Mouse (Mus musculus) intestine, embryonic 16.5 days (tissue): ENCODE measurements at regions not wholly inside any gene's neighbourhood (a gene's known extent, or its start where the extent isn't known, plus 50 kb on each side); places are given as distances from the start of the nearest gene placed in this dataset.
"Not testable (repeated sequence)": the region's sequence is repeated elsewhere in the genome, so short reads cannot be mapped to it uniquely, and the experiment has no call there.

Source experiments
- ATAC-seq: fragments of 200-750 bp; cut with Nextera tagmentation; 2 replicates; pipeline ENCODE4 v1.8.0; 2017; ENCODE audit warnings: moderate TSS enrichment, moderate library complexity
- H3K27ac ChIP-seq: fragments of 300-500 bp; sonication (generic); 2 replicates; pipeline ENCODE4 v1.5.1; 2014; ENCODE audit warnings: mild to moderate bottlenecking, low read length
- H3K27me3 ChIP-seq: fragments of 300-500 bp; sonication (generic); replicated peaks from 2 replicates; pipeline ENCODE4 v1.6.1; 2014; ENCODE audit warnings: low read length, control low read depth, mixed read lengths; ENCODE audit not compliant: control insufficient read depth, insufficient read depth
- H3K36me3 ChIP-seq: fragments of 300-500 bp; sonication (generic); 2 replicates; pipeline ENCODE4 v1.6.1; 2014; ENCODE audit warnings: low read length, control low read depth; ENCODE audit not compliant: control insufficient read depth, insufficient read depth
- H3K4me1 ChIP-seq: fragments of 300-500 bp; sonication (generic); 2 replicates; pipeline ENCODE4 v1.6.1; 2014; ENCODE audit warnings: low read length, control low read depth, mixed read lengths; ENCODE audit not compliant: control insufficient read depth, insufficient read depth
- H3K4me2 ChIP-seq: fragments of 300-500 bp; sonication (generic); 2 replicates; pipeline ENCODE4 v1.6.1; 2014; ENCODE audit warnings: low read depth, low read length, control low read depth
- H3K4me3 ChIP-seq: fragments of 300-500 bp; sonication (generic); 2 replicates; pipeline ENCODE4 v1.5.1; 2014; ENCODE audit warnings: mild to moderate bottlenecking, low read length
- H3K9ac ChIP-seq: fragments of 300-500 bp; sonication (generic); 2 replicates; pipeline ENCODE4 v1.6.1; 2014; ENCODE audit warnings: low read depth, low read length
- H3K9me3 ChIP-seq: fragments of 300-500 bp; sonication (generic); 2 replicates; pipeline ENCODE4 v1.6.1; 2016; ENCODE audit warnings: low read length, control low read depth; ENCODE audit not compliant: control insufficient read depth
- WGBS: fragments of 180-500 bp; shearing (Covaris S2); extraction: QIAGEN DNeasy Blood & Tissue Kit; methylation state at CpG from one replicate; pipeline ENCODE4 v1.1.7; 2014; 5-methylcytosine and 5-hydroxymethylcytosine counted together

GRCm38 (mm10) chr7:111858291-111858690 lies 78.5 kb upstream of the Galnt18 start:
- not testable (repeated sequence) for H3K9ac ChIP-seq, H3K4me1 ChIP-seq, H3K4me3 ChIP-seq, H3K4me2 ChIP-seq, H3K9me3 ChIP-seq, ATAC-seq, H3K27ac ChIP-seq, H3K27me3 ChIP-seq, H3K36me3 ChIP-seq
- 87% methylated on average over 8 of the region's 8 CpGs for WGBS

- Histone ChIP-seq H3K4me1 (no peaks in the 10 kb centered on the region), H3K9ac (no peak overlapping the region), H3K36me3 (no peaks in the 10 kb centered on the region), H3K27me3 (no peaks in the 10 kb centered on the region), H3K27ac (no peak overlapping the region), H3K4me2 (no peak overlapping the region), H3K4me3 (no peak overlapping the region), H3K9me3 (no peaks in the 10 kb centered on the region)
- WGBS: 58% methylated on average over 5 of the region's 5 CpGs
- no peak for ATAC-seq
Measured at GRCm38 (mm10) chr7:111856977-111857376, 77.2 kb upstream of the Galnt18 start.

GRCm38 (mm10) chr7:111855309-111855708 lies 75.5 kb upstream of the Galnt18 start:
- Histone ChIP-seq H3K9me3 (no peaks in the 10 kb centered on the region), H3K27me3 (no peaks in the 10 kb centered on the region), H3K27ac (no peak overlapping the region), H3K4me2 (no peak overlapping the region), H3K9ac (no peak overlapping the region), H3K4me1 (no peaks in the 10 kb centered on the region), H3K4me3 (no peak overlapping the region), H3K36me3 (no peaks in the 10 kb centered on the region)
- ATAC-seq: no peak
- WGBS: 72% methylated on average over 3 of the region's 3 CpGs

GRCm38 (mm10) chr7:111846417-111846816 lies 66.6 kb upstream of the Galnt18 start:
- Histone ChIP-seq H3K27me3 (no peaks in the 10 kb centered on the region), H3K4me1 (no peaks in the 10 kb centered on the region), H3K4me2 (no peak overlapping the region), H3K4me3 (no peak overlapping the region), H3K36me3 (no peaks in the 10 kb centered on the region), H3K27ac (no peak overlapping the region), H3K9ac (no peak overlapping the region), H3K9me3 (peaks cover 2% of the 10 kb centered on the region; the same call in 1 of the 2 replicates)
- ATAC-seq: no peak
- 57% methylated on average over 1 of the region's 1 CpGs for WGBS

- H3K9me3 ChIP-seq: peaks cover 2% of the 10 kb centered on the region; the same call in 1 of the 2 replicates
- H3K4me2 ChIP-seq: no peak overlapping the region
- no peak overlapping the region for H3K9ac ChIP-seq
- H3K27ac ChIP-seq: no peak overlapping the region
- no peak overlapping the region for H3K4me3 ChIP-seq
- H3K36me3 ChIP-seq: no peaks in the 10 kb centered on the region
- H3K27me3 ChIP-seq: no peaks in the 10 kb centered on the region
- no peak for ATAC-seq
- no peaks in the 10 kb centered on the region for H3K4me1 ChIP-seq
- 79% methylated on average over 4 of the region's 4 CpGs for whole genome bisulfite sequencing
Measured at GRCm38 (mm10) chr7:111843715-111844114, 63.9 kb upstream of the Galnt18 start.

- 80% methylated on average over 1 of the region's 1 CpGs for WGBS
- no peak for ATAC-seq
- H3K27ac ChIP-seq: no peak overlapping the region
Measured at GRCm38 (mm10) chr7:111840826-111841225, 61.0 kb upstream of the Galnt18 start.

GRCm38 (mm10) chr7:111838162-111838561 lies 58.4 kb upstream of the Galnt18 start:
- H3K36me3 ChIP-seq: no peaks in the 10 kb centered on the region
- H3K4me1 ChIP-seq: no peaks in the 10 kb centered on the region
- H3K4me2 ChIP-seq: no peak overlapping the region
- H3K9ac ChIP-seq: no peak overlapping the region
- no peak for ATAC-seq
- WGBS: 83% methylated on average over 3 of the region's 3 CpGs
- no peak overlapping the region for H3K4me3 ChIP-seq
- no peaks in the 10 kb centered on the region for H3K27me3 ChIP-seq
- H3K27ac ChIP-seq: no peak overlapping the region
- H3K9me3 ChIP-seq: peaks cover 2% of the 10 kb centered on the region; the same call in 1 of the 2 replicates

More at GRCm38 (mm10) chr7:111840826-111841225, 61.0 kb upstream of the Galnt18 start:
- no peaks in the 10 kb centered on the region for H3K27me3 ChIP-seq
- H3K36me3 ChIP-seq: no peaks in the 10 kb centered on the region
- no peak overlapping the region for H3K9ac ChIP-seq
- H3K4me1 ChIP-seq: no peaks in the 10 kb centered on the region
- no peak overlapping the region for H3K4me3 ChIP-seq
- peaks cover 2% of the 10 kb centered on the region; the same call in 1 of the 2 replicates for H3K9me3 ChIP-seq
- no peak overlapping the region for H3K4me2 ChIP-seq

- H3K36me3 ChIP-seq, H3K4me2 ChIP-seq, ATAC-seq, H3K4me1 ChIP-seq, H3K27ac ChIP-seq, H3K9me3 ChIP-seq, H3K27me3 ChIP-seq, H3K4me3 ChIP-seq, H3K9ac ChIP-seq: not testable (repeated sequence)
Measured at GRCm38 (mm10) chr7:111834356-111834755, 54.6 kb upstream of the Galnt18 start.

GRCm38 (mm10) chr7:111829931-111830330 lies 50.2 kb upstream of the Galnt18 start:
- no peak for ATAC-seq
- no peaks in the 10 kb centered on the region for H3K4me1 ChIP-seq
- no peaks in the 10 kb centered on the region for H3K36me3 ChIP-seq
- H3K9ac ChIP-seq: no peak overlapping the region
- no peak overlapping the region for H3K27ac ChIP-seq
- no peak overlapping the region for H3K4me3 ChIP-seq
- no peaks in the 10 kb centered on the region for H3K27me3 ChIP-seq
- WGBS: 83% methylated on average over 1 of the region's 1 CpGs
- no peak overlapping the region for H3K4me2 ChIP-seq
- no peaks in the 10 kb centered on the region for H3K9me3 ChIP-seq
